Mouse (Mus musculus) heart, postnatal 0 days (tissue): Measurements from ENCODE around the gene Sat1.

Source experiments
- CTCF ChIP-seq: IDR thresholded peaks from 2 replicates; pipeline ENCODE4 v1.5.1; 2016; ENCODE audit warnings: antibody characterized with exemption, control low read depth, low read depth
- EP300 ChIP-seq: IDR thresholded peaks from 2 replicates; pipeline ENCODE4 v1.6.1; 2016; ENCODE audit warnings: antibody characterized with exemption, low read depth

DNA sequence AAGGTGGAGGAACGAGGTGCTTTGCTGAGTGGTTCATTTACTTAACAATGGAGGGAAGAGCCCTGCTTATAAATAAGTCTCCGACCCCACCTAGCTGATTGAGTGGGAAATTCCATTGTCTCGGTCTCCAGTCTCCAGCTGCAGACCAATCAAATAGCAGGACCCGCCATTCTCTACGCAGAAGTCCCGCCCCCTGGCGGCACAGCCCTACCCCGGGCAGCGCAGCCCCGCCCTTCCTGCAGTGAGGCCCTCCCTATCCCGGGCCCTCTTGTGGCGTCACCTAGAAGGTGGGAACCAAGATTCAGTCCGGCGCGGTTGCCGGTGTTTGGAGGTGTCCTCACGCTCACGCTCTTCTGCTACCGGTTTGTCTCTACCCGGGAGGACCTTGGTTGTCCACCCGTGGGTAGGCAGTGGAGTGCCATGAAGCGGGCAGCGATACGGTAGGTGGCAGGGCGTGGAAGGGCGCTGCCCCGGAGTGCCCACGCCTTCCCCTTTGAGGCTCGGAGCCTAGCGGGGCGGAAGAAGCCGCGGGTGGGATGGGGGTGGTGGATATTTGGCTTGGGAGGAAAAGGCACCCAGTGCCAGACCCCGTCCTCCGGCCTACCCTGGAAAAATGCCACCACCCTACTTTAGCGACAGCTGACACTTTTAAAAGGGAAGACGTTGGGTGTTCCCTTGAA lies 46.1 kb upstream of the Sat1 start, which contains the start of gene Acot9:
- peak; percentile 36; the same call in 1 of the 2 replicates for TF ChIP-seq EP300
- peak; percentile 50 for TF ChIP-seq CTCF
